Mouse (Mus musculus) fat pad, adult 2 months (tissue): ENCODE measurements around the gene Reg3b.
"Not testable (repeated sequence)": the region's sequence is repeated elsewhere in the genome, so short reads cannot be mapped to it uniquely, and the experiment has no call there.

Experiments
- DNase-seq: peaks from one replicate; pipeline ENCODE4 v3.0.0-alpha.2; 2011; ENCODE audit warnings: low read depth, low spot score; ENCODE audit errors: extremely low read depth

The Reg3b gene

GRCm38 (mm10) chr6:78370357-78370756 is at the start of gene Reg3b:
Gene Reg3b, plus strand, starts transcription at chr6:78370657.
- no peak for DNase-seq

- no peak for DNase-seq
Observed at GRCm38 (mm10) chr6:78327798-78328197, 42.7 kb upstream of the Reg3b start.

GRCm38 (mm10) chr6:78329166-78329565 is 41.3 kb upstream of the Reg3b start:
- DNase-seq = no peak

- no peak for DNase-seq
Observed at GRCm38 (mm10) chr6:78331919-78332569, 38.4 kb upstream of the Reg3b start.

GRCm38 (mm10) chr6:78340296-78340695 is 30.2 kb upstream of the Reg3b start:
- no peak for DNase-seq

GRCm38 (mm10) chr6:78341689-78342088 is 28.8 kb upstream of the Reg3b start:
- no peak for DNase-seq

GRCm38 (mm10) chr6:78361971-78362563 is 8.4 kb upstream of the Reg3b start:
- DNase-seq = no peak

GRCm38 (mm10) chr6:78378765-78379164 is 8.3 kb downstream of the Reg3b start, which contains the start of gene Reg3d:
Gene Reg3d, minus strand, starts transcription at chr6:78378865.
- no peak for DNase-seq

- no peak for DNase-seq
Observed at GRCm38 (mm10) chr6:78380409-78380808, 10.0 kb downstream of the Reg3b start, which contains the start of gene Reg3a. Gene Reg3a, plus strand, starts transcription at chr6:78380709.

- no peak for DNase-seq
Observed at GRCm38 (mm10) chr6:78385609-78386008, 15.2 kb downstream of the Reg3b start.

GRCm38 (mm10) chr6:78395323-78395722 is 24.9 kb downstream of the Reg3b start, which contains the start of gene Reg2:
Gene Reg2, plus strand, starts transcription at chr6:78395623.
- DNase-seq = not testable (repeated sequence)

- DNase-seq = not testable (repeated sequence)
Observed at GRCm38 (mm10) chr6:78422411-78422810, 52.0 kb downstream of the Reg3b start, which contains the start of gene Reg1. Gene Reg1, plus strand, starts transcription at chr6:78422711.
